Mouse (Mus musculus): ENCODE measurements around the gene Rpl14.
"Not testable (repeated sequence)": the region's sequence is repeated elsewhere in the genome, so short reads cannot be mapped to it uniquely, and the experiment has no call there.

Rpl14 gene

GRCm38 (mm10) chr9:120570741-120571592, at the start of gene Rpl14:
Gene Rpl14 (plus strand): TSS chr9:120571444.
- peak; percentile 96 to 98 for DNase-seq (ENCODE audit: low spot score in 2 of 2)

GRCm38 (mm10) chr9:120527270-120527669, 44.0 kb upstream of the Rpl14 start:
- no peak for DNase-seq (ENCODE audit: low spot score in 2 of 2)

- DNase-seq (ENCODE audit: low spot score in 2 of 2): no peak
Measured at GRCm38 (mm10) chr9:120527919-120528318, 43.3 kb upstream of the Rpl14 start.

- DNase-seq (ENCODE audit: low spot score in 2 of 2): no peak
Measured at GRCm38 (mm10) chr9:120528815-120529510, 42.3 kb upstream of the Rpl14 start.

- no peak for DNase-seq (ENCODE audit: low spot score in 2 of 2)
Measured at GRCm38 (mm10) chr9:120530471-120530870, 40.8 kb upstream of the Rpl14 start.

GRCm38 (mm10) chr9:120532062-120532461, 39.2 kb upstream of the Rpl14 start:
- no peak for DNase-seq (ENCODE audit: low spot score in 2 of 2)

- DNase-seq (ENCODE audit: low spot score in 2 of 2): no peak
Measured at GRCm38 (mm10) chr9:120532691-120533090, 38.6 kb upstream of the Rpl14 start.

GRCm38 (mm10) chr9:120533446-120533950, 37.7 kb upstream of the Rpl14 start:
- DNase-seq (ENCODE audit: low spot score in 2 of 2): not testable (repeated sequence)

GRCm38 (mm10) chr9:120539662-120540251, 31.5 kb upstream of the Rpl14 start, which contains the start of gene Entpd3:
Gene Entpd3 (plus strand): TSS chr9:120539818.
- peak in 1 of 2 experiments; percentile 5 for DNase-seq (ENCODE audit: low spot score in 2 of 2)

GRCm38 (mm10) chr9:120541411-120541810, 29.8 kb upstream of the Rpl14 start:
- DNase-seq (ENCODE audit: low spot score in 2 of 2): no peak

GRCm38 (mm10) chr9:120542241-120542640, 29.0 kb upstream of the Rpl14 start:
- no peak for DNase-seq (ENCODE audit: low spot score in 2 of 2)

GRCm38 (mm10) chr9:120545994-120546393, 25.2 kb upstream of the Rpl14 start:
- DNase-seq (ENCODE audit: low spot score in 2 of 2): no peak

- no peak for DNase-seq (ENCODE audit: low spot score in 2 of 2)
Measured at GRCm38 (mm10) chr9:120546482-120546881, 24.8 kb upstream of the Rpl14 start.

- no peak for DNase-seq (ENCODE audit: low spot score in 2 of 2)
Measured at GRCm38 (mm10) chr9:120547026-120547668, 24.1 kb upstream of the Rpl14 start.

- DNase-seq (ENCODE audit: low spot score in 2 of 2): no peak
Measured at GRCm38 (mm10) chr9:120550778-120551177, 20.5 kb upstream of the Rpl14 start.

- DNase-seq (ENCODE audit: low spot score in 2 of 2): no peak
Measured at GRCm38 (mm10) chr9:120563590-120563989, 7.7 kb upstream of the Rpl14 start.

GRCm38 (mm10) chr9:120564247-120564646, 7.0 kb upstream of the Rpl14 start:
- DNase-seq (ENCODE audit: low spot score in 2 of 2): no peak

- DNase-seq (ENCODE audit: low spot score in 2 of 2): no peak
Measured at GRCm38 (mm10) chr9:120566384-120566783, 4.9 kb upstream of the Rpl14 start.

- DNase-seq (ENCODE audit: low spot score in 2 of 2): no peak
Measured at GRCm38 (mm10) chr9:120568917-120569316, 2.3 kb upstream of the Rpl14 start.

GRCm38 (mm10) chr9:120569721-120570333, 1.4 kb upstream of the Rpl14 start:
- DNase-seq (ENCODE audit: low spot score in 2 of 2): peak in 1 of 2 experiments; percentile 61

- DNase-seq (ENCODE audit: low spot score in 2 of 2): no peak
Measured at GRCm38 (mm10) chr9:120570334-120570725, 914 bp upstream of the Rpl14 start.
